Mouse (Mus musculus): ENCODE measurements around the gene Sdr42e1.
A peak's percentile ranks its signal among the peaks of the same experiment; 100 is the strongest.

The Sdr42e1 gene

DNA sequence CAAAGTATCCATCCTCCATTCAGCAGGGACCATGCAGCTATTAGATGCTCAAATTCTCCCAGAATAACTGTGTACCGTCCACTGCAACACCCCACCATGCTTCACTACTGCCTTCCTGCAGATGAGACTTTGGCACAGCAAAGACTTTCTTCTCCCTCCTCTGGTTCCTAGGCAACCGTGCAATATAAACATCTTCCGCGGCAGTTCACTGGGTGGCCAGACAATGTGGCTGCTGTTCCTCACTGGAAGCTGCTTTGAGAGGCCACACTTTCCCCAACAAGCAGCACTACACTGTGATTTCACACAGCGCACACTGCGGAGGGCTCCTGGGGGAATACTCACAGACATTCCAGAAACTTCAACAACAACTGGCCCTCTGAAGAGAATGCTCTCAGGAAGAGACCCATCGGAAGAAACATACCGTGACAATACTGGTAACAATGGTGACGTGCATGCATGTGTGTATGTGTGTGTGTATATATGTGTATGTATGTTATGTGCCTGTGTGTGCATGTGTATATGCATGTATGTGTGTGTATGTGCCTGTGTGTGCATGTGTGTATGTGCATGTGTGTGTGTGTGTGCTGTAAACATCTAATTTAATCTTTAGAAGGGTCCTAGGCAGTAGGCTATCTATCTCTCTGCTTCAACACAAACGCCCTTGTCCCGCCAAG, 13.0 kb downstream of the Sdr42e1 start:
- no peak for DNase-seq (ENCODE audit: low spot score in 2 of 2)

DNA sequence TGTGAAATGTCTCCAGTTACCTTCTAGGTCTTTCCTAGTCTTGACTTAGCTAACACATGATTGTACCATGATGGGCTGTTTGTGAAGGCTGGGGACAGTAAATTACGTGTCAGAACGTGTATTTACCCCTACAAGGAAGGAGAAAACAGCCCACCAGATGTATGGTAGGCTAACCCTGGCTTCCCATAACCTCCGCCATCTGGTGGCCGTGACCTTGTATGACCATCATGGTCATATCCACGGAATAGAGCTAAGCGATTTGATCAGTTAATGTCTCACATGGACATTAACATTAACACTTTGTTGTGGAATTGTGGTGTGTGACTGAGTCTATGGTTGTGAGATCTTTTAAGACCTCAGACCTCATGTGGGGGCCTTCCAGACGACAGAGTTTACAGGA, 14.5 kb downstream of the Sdr42e1 start:
- no peak for DNase-seq (ENCODE audit: low spot score in 2 of 2)

DNA sequence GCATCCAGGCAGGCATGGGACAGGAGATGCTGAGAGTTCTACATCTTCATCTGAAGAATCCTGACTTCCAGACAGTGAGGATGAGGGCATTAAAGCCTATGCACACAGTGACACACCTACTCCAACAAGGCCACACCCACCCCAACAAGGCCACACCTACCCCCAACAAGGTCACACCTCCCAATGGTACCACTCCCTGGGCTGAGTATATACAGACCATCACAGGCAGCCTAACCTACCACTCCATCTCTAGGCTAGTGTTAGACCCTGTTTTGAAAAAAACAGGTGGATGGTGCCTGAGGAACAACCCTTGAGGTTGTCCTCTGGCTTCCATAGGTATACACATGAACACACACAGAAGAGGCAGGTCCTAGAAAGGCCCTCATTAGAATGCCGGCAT, 21.2 kb downstream of the Sdr42e1 start:
- no peak for DNase-seq (ENCODE audit: low spot score in 2 of 2)

DNA sequence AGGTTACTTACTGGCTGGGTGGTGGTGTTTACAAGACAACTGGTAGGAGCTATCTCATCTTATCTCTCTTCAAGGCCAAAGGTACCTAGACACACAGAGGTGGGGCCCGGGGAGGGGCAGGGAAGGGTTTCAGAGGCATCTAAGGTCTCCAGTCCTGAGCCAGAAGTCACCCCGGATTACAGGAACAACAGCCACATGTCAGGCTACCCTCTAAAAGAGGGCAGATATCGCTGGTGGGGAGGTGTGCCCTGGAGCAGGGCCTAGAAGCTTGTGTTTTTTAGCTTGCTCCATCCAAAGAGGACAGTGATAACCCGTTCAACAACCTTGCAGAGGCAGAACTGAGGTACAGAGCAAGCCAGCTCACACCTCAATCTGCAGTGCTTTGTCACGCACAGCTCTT, 27.0 kb downstream of the Sdr42e1 start:
- no peak for DNase-seq (ENCODE audit: low spot score in 2 of 2)

DNA sequence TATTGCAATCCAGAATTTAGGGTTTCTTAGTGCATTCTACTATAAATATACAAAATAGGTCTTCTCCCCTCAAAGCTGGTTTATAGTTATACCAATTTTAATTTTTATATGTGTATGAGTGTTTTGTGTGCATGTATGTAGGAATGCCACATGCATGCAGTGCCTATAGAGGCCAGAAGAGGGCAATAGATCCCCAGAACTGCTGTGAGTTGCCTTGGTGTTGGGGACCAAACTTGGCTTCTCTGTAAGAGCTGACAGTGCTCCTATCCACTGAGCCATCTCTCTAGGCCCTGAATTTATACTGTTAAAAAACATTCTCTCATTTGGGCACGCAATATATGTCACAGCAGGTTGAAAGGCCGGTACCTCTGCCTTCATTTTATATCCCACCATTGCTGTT, 27.5 kb downstream of the Sdr42e1 start:
- DNase-seq (ENCODE audit: low spot score in 2 of 2), result peak in 1 of 2 experiments; percentile 30

DNA sequence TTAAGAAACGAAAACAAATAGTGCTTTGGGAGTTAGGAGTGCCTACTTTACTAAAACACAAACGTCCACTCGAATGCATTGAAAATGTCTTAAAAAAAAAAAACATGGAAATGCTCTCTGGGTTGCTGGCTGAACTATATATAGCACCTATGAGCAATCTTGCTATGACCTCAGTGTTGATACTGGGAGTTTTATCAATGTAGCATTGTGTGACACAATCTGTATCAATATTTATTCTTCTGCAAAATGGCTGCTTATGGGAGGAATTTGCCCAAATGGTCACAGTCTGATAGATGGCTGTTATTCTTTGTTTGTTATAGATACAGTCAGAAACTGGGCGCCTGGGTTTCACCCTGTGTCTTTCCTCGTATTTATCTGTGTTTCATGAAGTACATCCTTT, 28.0 kb downstream of the Sdr42e1 start:
- DNase-seq (ENCODE audit: low spot score in 2 of 2), result no peak

DNA sequence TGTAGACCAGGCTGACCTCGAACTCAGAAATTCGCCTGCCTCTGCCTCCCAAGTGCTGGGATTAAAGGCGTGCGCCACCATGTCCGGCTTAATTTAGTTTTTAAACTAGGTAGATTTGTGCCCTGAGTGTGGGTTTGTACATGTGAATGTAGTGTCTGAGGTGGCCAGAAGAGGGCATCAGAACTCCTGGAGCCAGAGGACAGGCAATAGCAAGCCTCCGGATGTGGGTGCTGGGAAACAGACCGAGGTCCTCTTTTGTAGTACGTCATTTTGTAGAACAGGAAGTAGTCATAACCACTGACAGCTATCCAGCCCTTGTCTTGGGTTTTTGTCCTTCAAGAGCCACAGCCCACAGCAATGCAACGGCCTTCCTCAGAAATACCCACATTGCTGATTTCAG, 33.9 kb downstream of the Sdr42e1 start:
- no peak for DNase-seq (ENCODE audit: low spot score in 2 of 2)

DNA sequence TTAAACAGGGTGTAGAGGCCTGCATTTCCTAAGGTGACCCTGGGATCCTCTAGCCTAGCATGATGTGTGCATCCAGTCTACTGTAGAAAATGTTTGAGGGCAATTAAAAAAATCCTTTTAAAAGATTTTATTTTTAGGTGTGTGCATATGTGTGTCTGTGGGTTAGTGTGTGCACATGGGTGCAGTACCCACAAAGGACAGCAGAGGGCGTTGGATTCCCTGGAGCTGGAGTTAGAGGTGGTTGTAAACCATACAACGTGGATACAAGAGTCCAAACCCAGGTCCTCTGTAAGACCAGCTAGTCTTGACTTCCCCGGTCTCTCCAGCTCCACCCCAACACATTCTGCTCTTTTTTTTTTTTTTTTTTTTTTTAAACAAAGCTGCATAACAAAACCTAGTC, 36.0 kb downstream of the Sdr42e1 start:
- no peak for DNase-seq (ENCODE audit: low spot score in 2 of 2)

DNA sequence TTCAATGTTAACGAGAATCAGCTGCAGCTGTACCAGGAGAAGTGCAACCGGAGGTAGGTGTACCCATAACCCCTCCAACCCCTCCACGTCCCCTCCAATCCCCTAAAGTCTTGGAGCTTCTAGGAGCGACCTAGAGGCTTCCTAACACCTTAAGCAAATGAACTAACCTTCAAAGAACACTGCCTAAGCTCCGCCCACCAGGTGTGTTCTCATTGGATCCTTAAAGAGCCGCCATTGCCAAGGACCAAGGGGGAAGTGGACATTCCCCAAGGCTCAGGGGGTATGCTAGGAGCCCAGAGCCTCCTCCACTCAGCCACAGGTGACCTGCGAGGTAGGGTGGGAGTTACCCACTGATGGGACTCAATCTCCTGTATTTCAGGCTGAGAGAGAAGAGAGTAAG, 39.1 kb downstream of the Sdr42e1 start:
- DNase-seq (ENCODE audit: low spot score in 2 of 2), result no peak

DNA sequence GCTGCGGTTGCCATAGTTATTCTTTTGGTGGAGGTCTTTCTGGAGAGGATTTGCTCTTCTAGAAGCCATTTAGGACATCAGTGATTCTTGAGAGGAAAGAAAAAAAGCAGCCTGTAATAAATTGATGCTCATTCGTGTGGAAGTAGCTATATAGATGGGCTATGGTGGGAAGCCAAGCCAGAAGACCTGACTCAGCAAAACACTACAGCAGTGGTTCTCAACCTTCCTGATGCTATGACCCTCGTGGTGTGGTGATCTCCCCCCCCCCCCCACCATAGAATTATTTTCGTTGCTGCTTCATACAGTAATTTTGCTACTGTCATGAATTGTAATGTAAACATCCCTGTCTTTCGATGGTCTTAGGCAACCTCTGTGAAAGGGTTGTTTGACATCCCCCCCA, 41.0 kb downstream of the Sdr42e1 start:
- DNase-seq (ENCODE audit: low spot score in 2 of 2), result no peak

DNA sequence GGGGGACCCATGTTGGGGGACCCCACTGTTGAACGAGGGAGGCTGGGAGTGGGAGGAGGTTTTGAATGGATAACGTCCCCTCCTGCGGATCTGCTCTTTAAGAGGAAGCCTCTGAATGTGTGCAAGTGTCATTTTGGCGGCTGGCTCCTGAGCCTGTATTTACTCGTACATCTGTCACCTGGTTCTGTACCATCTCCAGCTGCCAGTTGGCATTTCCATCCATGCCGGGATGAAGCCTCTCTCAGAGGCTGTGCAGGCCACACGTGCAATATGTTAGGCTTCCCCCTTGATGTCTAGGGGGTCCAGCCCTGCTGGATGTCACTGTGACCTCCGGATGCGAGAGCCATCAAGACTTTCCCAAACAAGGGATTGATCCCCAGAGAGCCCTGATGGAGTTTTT, 46.4 kb downstream of the Sdr42e1 start:
- no peak for DNase-seq (ENCODE audit: low spot score in 2 of 2)

DNA sequence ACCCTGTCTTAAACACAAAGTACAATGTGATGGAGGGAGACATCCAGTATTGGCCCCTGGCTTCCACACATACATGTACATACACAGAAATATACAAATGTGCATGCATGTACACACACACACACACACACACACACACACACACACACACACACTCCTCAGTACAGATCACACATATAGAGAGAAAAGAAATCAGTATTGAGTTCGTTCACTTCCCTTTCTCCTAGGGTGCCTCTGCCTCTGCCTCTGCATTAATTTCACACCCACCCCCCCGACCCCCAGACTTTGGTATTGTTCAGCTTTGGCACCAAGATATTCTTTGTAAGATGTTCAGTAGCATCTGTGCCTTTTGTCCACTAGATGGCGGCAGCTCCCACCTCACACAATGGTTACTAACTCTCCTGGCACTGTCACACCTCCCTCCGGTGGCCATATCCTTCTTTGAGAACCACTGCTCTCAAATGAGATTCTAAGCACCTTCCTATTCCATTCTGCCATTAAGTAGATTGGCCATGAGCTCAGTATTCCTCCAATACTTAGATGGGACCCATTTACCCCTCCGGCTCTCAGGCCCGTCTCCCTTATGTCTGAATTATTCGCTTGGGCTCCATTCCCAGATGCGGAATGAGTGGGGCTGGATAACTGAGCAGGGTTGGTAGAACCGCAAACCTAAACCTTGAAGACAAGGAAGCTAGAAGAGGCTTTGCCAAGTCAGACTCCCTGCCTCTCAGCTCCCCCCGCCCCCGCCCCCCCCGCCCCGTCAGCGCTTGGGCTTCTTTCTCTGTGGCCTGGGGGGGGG, 47.2 kb downstream of the Sdr42e1 start:
- peak in 1 of 2 experiments; percentile 10 for DNase-seq (ENCODE audit: low spot score in 2 of 2)

DNA sequence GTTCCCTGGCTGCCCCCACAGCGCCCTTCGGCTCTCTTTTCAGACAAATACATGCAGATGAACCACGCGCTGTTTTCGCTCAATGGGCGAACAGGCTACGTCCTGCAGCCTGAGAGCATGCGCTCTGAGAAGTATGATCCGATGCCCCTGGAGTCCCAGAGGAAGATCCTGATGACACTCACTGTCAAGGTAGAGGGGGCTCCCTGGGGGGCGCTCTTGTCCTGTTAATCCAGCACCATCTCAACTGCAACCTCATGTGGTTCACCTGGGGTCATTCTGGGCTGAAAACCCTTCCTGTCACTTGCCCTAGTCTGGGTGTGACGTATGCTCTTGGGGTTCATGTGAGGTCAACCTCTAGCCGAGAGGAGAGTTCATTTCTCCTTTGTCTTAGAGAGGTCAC, 60.6 kb downstream of the Sdr42e1 start:
- no peak for DNase-seq (ENCODE audit: low spot score in 2 of 2)
